Mouse (Mus musculus): ENCODE data around the gene Dnah1.

- TF ChIP-seq CTCF (IDR thresholded peaks at IDR 0.05; ENCODE audit: low read depth) (no peak), EP300 (IDR thresholded peaks at IDR 0.05; ENCODE audit: low read depth) (no peak)
Measured at GRCm38 (mm10) chr14:31269456-31270100, 54.1 kb downstream of the Dnah1 start.
